Mouse (Mus musculus) MEL (cell line): ENCODE results near the gene Btbd11.

ENCODE experiments used
- CTCF ChIP-seq, 3 experiments: IDR thresholded peaks in 2 of 3; conservative IDR thresholded peaks in 1 of 3; 2 replicates each; pipeline ENCODE4 v1.5.1; 2011 to 2012; ENCODE audit warnings: low read length in 3 of 3, low read depth in 2 of 3, mild to moderate bottlenecking in 2 of 3, improper control_type of control experiment in 1 of 3, inconsistent platforms in 1 of 3, mixed read lengths in 1 of 3, moderate library complexity in 1 of 3; ENCODE audit not compliant: control insufficient read depth in 1 of 3, insufficient read depth in 1 of 3, poor library complexity in 1 of 3, severe bottlenecking in 1 of 3
- ELF1 ChIP-seq: IDR thresholded peaks from 2 replicates; pipeline ENCODE4 v1.6.1; 2014; ENCODE audit warnings: low read depth, mild to moderate bottlenecking, inconsistent platforms, low read length, improper control_type of control experiment, moderate library complexity
- EP300 ChIP-seq, 2 experiments: IDR thresholded peaks; 2 replicates each; pipeline ENCODE4 v1.6.1; 2011; ENCODE audit warnings: improper control_type of control experiment in 2 of 2, low read length in 2 of 2, low read depth in 1 of 2, mild to moderate bottlenecking in 1 of 2
- ETS1 ChIP-seq: IDR thresholded peaks from 2 replicates; pipeline ENCODE4 v1.6.1; 2012; ENCODE audit warnings: low read depth, mild to moderate bottlenecking, inconsistent platforms, low read length, improper control_type of control experiment, moderate library complexity
- KAT2A ChIP-seq: conservative IDR thresholded peaks from 2 replicates; pipeline ENCODE4 v1.6.1; 2012; ENCODE audit warnings: low read depth, low read length, improper control_type of control experiment, inconsistent platforms
- POLR2A ChIP-seq, 2 experiments: IDR thresholded peaks; 2 replicates each; pipeline ENCODE4 v1.6.1; 2011 to 2012; ENCODE audit warnings: low read length in 2 of 2, mild to moderate bottlenecking in 2 of 2, control low read depth in 1 of 2, improper control_type of control experiment in 1 of 2, low read depth in 1 of 2, moderate library complexity in 1 of 2; ENCODE audit not compliant: control insufficient read depth in 1 of 2, insufficient read depth in 1 of 2, poor library complexity in 1 of 2
- POLR2AphosphoS2 ChIP-seq: IDR thresholded peaks from 2 replicates; pipeline ENCODE4 v1.6.1; 2011; ENCODE audit warnings: low read length, improper control_type of control experiment
- TBP ChIP-seq: IDR thresholded peaks from 2 replicates; pipeline ENCODE4 v1.8.0; 2011; ENCODE audit warnings: low read depth, low read length, improper control_type of control experiment
- TCF12 ChIP-seq: IDR thresholded peaks from 2 replicates; pipeline ENCODE4 v1.6.1; 2014; ENCODE audit warnings: low read depth, mild to moderate bottlenecking, inconsistent platforms, low read length, improper control_type of control experiment, moderate library complexity

GRCm38 (mm10) chr10:85473871-85474270, 87.3 kb downstream of the Btbd11 start:
- TF ChIP-seq TBP (no peak), TCF12 (no peak), POLR2A (IDR thresholded peaks at IDR 0.05; ENCODE audit: control insufficient read depth in 1 of 2, insufficient read depth in 1 of 2, low read depth in 1 of 2, low read length in 2 of 2, poor library complexity in 1 of 2) (no peak), CTCF (IDR thresholded peaks at IDR 0.05 in 2 of 3, conservative IDR thresholded peaks at IDR 0.05 in 1 of 3; ENCODE audit: control insufficient read depth in 1 of 3, insufficient read depth in 1 of 3, low read depth in 2 of 3, low read length in 3 of 3, poor library complexity in 1 of 3, severe bottlenecking in 1 of 3) (no peak), ETS1 (no peak), EP300 (IDR thresholded peaks at IDR 0.05; ENCODE audit: low read depth in 1 of 2, low read length in 2 of 2) (no peak), KAT2A (no peak), ELF1 (no peak), POLR2AphosphoS2 (no peak)
